Mouse (Mus musculus) right cerebral cortex, adult 2 months (tissue): Measurements from ENCODE around the gene Fam193a.

Experiments used
- DNase-seq, 2 experiments: peaks; one replicate each; pipeline ENCODE4 v3.0.0; 2021 to 2022; ENCODE audit warnings: low spot score in 2 of 2

The Fam193a gene

DNA sequence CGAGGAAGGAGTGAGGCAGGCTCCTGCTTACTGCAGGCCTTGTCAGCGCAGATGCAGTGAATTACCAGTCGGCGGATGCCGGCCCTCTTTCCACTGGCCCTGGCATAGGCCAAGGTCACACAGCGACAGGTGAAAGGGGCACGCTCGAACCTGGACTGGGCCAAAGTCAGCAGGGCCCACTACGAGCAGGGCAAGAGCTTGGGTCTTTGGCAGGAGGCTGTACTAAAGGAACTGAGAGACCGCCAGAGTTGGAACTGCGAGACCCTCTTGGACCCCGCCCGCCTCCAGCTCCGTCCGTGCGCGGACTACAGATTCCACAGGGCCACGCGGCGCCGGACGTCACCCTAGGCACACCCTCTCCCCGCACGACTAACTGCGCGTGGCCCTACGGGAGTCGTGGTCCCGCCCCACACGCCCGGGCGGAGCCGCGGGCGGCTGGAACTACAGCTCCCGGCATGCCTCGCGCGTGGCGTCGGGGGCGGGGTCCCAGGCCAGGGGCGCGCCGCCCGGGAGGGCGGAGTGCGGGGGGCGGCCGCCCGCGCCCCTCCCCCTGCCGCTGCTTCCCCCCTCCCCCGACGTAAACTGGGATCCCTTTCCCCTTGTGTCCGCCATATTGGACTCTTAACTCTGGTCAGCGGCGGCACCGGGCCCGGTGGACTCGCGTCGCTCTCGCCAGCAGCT is at the start of gene Fam193a:
Gene Fam193a, plus strand, starts transcription at position 593 of the 681 bp plus-strand sequence.
- peak; percentile 96 to 97 for DNase-seq

DNA sequence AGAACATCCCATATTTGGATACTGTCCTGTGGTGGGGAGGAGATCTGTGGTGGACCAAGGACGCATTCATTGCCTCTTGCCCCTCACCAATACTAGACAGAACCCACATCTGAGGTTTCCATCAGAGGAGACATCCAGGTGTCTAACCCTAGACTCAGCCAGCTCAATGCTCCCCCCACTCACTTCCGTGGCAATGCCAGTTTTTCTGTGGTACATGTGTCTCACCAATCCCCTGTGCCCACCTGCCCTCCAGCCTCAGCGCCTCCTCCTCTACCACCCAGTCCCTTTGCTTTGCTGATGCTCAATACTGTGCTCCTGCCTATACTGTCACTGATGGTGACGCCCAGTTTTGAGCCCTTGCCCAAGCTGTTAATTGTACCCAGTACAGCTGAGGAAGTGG is 48.5 kb upstream of the Fam193a start:
- DNase-seq = no peak

DNA sequence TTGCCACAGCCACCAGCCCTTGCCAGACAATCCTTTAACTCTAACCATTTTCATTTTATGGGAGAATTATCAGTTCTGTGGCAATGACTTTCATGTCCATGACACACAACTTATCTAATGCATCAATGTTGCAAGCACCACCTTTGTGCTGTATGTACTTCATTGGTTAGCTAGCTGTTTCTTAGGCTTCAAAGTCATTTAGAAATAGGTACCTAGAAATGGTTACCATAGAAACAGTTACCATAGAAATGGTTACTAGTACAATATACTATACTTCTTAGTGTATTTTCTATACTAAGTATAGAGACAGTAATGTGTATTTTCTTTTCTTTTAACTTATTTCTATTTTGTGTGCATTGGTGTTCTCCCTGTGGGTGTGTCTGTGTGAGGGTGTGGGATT is 44.4 kb upstream of the Fam193a start:
- no peak for DNase-seq

DNA sequence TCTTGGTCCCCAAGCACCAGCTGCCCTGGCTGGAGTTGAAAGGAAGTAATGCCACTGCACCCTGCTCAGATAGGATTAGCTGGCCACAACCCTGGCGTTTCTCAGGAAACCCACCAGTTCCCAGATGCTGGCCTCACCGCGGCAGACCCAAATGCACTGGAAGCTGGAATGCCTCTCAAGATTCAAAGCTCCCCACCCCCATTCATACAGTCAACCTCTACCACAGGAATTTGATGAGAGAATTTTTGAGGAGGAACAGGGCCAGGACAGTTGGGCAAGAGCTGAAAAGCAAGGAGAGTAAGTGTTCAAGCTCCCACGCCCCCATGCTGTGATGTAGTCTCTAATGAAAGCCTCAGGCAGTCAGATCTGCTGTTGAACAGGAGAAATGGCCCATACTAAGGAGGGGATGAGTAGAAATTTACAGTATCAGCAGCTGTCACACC is 43.5 kb upstream of the Fam193a start:
- DNase-seq = no peak

DNA sequence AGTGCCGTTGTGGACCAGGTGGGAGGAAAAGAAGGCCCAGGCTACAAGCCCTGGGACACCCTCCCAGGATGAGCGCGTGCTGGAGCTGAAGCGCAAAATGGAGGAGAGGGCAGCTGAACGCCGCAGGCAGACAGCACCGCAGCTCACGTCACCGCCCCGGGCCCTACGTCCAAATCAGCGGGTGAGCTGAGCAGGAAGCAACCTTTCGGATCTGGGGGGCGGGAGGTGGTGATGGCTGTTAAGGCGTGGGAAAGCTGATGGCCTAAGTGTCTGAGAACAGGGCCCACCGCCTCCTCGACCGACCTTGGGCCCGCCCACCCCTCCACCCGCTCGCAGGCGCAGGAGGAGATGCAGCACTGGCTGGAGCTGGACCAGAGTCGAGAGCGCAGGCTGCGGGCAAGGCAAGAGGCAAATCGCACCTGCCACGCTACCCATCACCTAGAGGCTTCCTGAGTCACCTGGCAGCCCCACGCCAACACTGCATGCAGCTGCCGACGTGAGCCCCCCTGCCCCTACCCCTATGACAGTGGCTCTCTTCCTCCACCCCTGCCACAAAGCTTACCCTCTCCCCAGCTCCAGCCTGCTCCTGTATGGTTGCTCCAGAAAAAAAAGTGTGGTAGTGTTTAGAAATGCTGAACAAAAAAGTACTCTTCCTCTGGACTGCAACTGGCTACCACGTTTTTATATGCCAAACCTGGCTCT is 42.7 kb upstream of the Fam193a start:
- DNase-seq = peak; percentile 15 to 24

DNA sequence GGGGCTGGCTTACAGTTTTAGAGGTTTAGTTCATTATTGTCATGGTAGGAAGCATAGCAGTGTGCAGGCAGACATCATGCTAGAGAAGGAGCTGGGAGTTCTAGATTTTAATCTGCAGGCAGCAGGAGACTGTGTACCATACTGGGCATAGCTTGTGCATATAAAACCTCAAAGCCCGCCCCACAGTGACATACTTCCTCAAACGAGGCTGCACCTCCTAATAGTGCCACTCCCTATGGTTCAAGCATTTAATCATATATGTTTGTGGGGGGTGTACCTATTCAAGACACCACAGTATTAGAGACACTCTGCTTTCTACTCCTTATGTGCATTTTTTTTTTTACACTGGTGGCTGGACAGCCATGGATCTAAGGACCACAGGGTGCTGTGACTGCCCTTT is 39.6 kb upstream of the Fam193a start:
- DNase-seq = no peak

DNA sequence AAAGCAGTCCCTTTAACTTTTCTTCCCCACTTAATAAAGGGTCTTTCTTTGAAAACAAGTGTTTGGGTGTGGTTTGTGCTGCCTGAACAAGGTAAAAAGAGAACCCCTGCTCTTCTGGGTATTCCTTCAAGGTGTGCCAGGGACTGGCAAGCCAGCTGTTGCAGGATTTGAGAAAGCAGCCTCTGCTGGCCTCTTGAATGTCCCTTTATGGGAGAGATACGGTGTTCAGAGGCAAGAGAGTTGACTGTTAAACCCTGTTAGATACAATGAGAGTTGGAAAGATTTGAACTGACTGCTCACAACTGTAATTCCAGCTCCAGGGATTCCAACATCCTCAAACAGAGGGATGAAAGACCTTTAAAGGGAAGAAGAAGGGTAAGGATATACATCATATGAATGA is 35.7 kb upstream of the Fam193a start:
- DNase-seq = no peak

DNA sequence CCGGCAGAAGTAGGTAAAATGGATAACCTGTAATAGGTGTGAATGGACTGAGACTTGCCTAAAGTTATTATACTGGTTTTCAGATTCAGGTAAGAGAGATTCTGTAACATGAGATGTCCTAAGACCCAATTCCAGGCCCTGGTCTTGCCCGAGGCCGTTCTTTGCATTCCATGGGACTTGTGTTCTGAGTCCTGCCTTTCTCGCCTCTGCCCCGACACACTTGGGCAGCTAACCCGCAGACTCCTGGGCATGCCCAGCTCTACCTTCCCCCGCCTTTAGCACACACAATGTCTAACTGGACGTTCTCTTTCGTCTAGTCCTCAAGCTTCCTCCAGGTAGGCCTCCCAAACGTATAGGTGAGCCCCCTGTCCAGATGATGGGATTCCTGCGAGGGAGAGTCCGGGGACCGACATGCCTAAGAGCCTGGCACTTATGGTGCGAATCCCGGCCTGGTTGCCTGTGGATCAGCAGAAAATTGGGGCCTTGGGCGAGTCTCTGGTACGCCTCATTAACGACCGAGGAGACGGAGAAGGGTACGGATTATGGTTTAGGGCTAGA is 34.1 kb upstream of the Fam193a start:
- no peak for DNase-seq

DNA sequence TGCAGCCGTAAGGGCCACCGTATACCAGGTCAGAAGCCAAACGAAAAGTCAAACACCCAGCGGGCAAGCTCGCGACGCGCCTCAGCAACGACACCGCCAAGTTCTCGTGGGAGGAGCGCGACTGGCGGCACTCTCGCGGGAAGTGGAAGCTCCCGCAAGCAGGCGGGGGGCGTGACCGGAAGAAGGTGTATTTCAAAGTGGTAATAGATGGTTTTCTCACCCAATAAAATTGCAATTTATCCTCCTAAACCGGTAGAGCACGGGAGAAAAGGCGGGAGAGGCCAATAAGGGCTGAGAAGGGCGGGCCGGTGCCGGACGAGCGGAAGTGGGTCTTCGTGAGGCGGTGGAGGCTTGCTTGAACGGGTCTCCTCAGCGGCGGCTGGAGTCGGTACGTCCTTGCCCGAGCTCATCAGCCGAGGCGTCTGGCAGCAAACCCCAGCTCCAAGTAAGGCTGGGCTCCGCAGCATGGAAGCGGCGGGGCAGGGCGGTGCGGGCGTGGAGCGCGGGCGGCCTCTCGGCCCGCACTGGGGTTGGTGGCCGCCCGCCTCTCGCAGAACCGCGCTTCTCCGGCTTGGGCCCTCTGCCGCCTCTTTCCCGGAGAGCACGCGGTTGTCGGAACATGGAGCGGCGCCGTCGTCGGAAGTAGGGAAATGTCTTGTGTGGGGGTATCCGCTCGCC is 33.5 kb upstream of the Fam193a start, which contains the start of gene Rnf4:
Gene Rnf4, plus strand, starts transcription at position 193 of the 678 bp plus-strand sequence.
- DNase-seq = peak; percentile 97 to 98

DNA sequence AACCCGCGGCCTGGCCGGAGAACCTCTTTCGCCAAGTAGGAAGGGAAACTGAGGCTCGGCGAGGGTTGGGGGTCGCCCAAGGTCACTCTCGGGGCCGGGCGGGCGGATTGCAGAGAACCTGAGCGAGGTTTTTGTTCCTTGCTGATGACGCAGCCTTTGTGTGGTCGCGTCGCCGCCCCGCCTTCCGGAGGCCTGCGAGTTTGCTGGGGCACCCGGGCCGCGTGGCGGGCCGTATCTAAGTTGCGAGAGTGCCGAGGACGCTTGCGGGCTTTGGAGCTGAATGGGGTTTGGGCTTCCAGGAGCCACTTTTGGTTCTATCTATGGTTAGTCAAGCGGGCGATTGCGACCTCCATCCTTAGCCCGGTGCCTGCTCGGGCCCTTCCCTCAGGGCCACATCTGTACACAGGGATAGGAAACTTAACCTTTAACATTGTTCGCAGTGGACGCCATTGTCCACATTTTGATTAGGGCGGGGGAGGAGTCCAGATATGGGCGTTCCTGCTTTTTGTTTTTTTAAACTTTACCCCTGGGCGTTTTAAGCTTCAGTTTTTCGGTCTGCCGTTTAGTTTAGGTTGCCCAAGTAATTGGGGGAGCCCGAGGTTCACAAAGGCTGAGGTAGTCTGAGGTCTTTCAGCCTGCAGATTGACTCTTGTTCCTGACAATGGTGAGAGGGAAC is 32.8 kb upstream of the Fam193a start:
- peak; percentile 33 to 36 for DNase-seq

DNA sequence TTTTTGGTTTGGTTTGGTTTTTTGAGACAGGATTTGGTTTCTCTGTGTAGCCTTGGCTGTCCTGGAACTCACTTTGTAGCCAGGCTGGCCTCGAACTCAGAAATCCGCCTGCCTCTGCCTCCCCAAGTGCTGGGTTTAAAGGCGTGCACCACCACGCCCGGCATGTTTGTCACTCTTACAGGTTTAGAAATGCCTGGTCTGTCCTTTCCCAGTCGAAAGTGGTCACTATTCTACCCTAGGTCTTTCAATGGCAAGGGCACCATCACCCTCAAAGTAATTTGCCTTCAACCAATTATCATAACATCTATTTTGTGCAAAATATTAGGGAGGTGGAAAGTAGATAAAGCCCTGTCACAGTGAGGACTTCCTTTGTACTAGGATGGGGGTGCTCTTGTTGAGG is 29.5 kb upstream of the Fam193a start:
- no peak for DNase-seq

DNA sequence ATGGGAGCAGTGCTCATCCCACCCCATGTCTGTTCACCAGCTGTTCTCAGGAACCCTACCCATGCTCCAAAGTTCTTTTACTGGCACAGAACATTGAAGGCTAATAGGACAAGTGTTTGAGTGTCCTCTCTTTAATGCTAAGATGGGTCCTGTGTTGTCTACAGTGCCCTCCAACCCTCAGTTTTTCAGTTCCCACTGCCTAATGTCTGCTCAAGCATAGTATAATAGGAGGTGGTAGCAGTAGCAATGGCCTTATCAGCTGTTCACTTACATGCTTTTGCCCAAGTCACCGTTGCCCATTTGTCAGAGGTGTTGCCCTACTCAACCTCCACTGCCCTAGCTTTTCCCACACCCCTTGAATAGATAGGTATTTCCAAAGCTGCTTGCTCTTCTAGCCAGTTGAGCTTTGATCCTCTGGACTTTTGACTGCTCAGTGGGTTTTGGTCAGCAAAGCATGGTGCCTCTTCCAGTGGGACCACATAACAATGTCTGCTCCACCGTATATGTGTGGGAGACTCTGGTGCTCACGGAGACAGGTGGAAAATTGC is 17.6 kb upstream of the Fam193a start:
- DNase-seq = no peak

DNA sequence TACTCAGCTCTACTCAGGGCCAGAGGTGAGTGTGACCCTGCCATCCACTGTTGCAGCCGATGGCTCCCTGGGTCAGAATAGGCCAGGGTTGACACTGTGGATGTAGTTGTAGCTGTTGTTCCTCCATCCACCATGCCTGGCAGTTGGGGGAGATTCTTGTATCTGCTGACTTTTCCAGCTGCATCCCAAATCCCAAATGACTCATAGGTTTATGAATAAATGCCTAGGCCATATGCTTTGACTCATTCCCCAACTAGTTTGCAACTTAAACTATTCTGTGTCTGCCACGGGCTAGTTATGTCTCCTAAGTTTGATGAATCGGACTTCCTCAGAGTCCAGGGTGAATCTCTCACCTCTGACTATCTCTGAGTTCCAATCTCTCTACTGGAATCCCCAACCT is 9.5 kb upstream of the Fam193a start:
- no peak for DNase-seq

DNA sequence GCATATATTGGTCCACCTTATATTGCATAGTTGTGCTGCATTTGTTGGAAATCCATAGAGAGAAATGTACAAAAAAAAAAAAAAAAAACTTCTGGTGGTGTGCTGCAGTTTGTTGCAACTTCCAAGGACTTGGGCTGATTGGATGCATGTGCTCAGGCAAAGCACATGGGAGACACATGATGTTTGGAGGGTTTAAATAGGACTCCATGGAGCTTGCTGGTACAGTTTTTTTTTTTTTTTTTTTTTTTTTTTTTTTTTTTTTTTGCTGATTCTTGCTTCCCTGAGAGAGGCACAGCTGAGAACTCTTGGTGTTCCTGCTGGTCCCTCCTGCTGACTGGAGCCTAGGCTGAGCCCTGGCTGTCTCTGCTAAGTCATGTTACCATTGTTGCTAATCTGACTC is 6.6 kb upstream of the Fam193a start:
- no peak for DNase-seq

DNA sequence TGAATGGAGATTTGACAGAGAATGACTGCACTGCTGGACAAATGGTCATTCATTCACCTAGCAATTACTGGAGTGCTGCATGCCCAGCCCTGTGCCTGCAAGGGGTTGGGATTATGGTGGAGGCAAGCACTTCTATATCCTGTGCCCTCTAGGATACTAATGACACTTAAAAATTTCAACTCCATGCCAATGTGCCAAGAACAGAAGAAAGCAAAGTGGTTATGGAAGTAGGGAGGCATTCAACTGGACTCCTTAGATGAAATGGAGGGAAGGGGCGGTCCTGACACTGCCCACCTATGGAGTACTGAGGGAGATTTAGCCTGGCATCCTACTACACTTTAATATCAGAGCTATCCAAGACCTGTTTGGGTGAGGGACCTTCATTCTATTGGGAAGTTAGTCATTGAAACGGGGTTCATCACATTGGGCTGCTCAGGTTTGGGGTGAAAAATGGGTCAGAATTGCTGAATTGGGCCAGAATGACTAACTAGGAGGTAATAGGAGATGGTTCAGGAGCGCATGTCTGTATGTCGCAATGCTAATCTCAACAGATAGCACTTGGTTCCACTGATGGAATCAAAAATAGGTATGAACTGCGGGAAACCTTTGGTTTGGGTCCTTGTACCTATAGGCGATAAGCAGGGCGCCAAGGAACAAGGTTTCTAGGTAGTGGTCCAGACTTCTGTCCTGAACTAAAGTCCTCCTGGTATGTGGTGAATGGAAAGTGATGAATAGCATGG is 1.0 kb upstream of the Fam193a start:
- DNase-seq = no peak

DNA sequence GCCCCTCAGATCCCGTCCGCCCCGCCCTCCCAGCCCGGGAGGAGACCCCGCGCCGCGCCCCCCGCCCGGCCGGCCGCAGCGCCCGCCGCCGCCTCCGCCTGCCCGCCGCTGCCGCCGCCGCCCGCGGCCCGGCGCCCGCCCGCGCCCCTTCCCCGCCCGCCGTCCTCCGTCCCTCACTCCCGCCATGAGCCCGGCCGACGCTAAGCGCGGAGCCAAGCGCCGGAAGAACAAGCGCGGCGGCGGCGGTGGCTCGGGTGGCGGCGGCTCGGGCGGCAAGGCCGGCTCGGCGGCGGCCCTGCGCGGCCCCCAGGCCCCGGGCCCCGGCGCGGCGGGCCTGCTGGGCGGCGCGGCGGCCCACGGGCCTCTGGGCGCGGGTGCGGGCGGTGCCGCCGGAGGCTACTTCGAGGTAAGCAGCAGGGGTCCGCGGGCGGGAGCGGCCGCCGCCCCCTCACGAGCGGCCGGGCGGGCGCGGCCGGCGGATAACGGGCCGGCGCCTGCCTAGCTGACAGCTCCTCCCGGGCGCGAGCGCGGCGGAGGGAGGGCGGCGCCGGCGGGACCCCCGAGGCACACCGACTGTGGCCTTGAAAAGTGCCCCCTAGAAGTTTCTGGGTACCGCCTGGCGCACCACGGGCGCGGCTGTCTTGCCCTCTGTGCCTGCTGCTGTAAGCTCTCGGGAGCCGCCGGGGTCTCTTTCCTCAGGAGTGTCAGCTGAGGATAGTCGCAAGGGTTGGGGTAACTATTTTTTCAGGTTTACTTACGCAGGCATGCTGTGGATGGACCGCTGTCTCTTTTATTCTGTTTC is 490 bp downstream of the Fam193a start:
- DNase-seq = peak; percentile 18 to 43

DNA sequence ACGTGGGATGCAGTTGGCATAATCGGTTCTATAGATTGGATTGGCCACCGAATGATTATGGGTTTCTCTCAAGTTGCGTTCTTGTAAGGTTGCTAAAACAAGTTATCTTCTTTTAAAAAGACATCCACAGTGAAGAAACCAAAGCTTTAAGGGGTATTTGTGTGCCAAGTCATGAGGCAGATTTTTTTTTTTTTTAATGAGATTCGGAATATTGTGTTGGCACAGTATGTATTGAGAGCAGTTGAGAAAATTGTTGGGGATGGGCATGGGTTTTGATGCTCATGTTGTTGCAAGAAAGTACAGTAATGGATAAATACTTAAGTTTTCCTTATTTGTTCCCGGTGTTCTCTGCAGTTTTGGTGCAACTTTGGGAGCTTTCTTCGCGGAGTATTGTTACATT is 1.1 kb downstream of the Fam193a start:
- no peak for DNase-seq

DNA sequence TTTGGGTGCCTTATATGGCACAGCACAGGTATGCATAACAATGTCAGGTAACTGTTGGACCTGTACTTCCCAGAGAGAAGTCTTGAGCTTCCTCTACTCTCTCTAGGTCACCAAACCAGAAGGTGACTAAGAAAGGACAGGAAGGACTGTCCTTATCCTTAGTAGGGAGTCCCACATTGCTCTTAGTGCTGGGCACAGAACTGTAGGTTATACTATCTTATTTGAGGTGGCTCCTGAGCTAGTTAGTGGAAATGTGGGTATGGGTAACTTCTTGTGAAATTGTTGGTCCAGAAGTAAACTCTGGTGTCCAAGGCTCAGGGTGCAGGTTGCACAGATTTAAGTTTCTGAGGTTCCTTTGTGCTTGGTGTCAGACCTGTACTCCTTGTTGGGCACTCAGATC is 2.4 kb downstream of the Fam193a start:
- no peak for DNase-seq

DNA sequence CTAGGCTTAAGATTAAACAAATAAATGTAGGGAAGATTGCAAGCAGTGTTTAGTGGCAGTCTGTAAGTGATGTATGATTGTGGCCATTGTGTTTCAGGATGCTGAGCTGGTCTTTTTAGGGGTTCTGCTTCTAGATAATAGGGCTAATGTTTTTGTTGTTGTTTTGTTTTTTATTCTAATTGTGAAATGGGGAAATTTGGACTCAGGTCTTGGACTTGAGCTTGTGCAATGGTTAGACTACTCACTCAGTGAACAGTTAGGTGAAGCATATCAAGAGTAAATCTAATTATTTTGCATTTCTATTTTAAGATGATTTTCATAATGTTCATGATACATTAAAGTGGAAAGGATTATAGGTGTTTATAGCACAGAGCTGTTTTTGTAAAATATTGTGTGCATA is 2.8 kb downstream of the Fam193a start:
- DNase-seq = no peak

DNA sequence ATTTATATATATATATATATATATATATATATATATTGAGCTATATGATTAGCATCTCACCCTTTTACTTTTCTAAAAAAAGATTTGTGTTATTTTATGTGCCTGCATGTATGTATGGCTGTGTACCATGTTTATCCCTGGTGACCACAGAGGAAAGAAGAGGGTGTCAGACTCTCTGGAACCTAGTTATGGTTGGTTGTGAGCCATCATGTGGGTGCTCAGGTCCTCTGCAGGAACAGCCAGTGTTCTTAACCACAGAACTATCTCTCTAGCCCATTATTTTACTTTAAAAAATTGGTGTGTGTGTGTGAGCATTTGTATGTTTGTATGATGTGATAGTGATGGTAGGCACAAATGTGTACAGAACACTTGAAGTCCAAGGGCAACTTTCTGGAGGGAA is 9.1 kb downstream of the Fam193a start:
- no peak for DNase-seq
